Mouse (Mus musculus) kidney, adult 2 months (tissue): ENCODE results near the gene Fam8a1.

Experiments
- CTCF ChIP-seq: fragments of 200-500 bp; conservative IDR thresholded peaks from 2 replicates; pipeline ENCODE4 v1.5.1; 2011; ENCODE audit warnings: low read depth, mild to moderate bottlenecking, control low read depth, low read length, moderate library complexity, mixed read lengths; ENCODE audit not compliant: insufficient read depth, insufficient read length
- POLR2A ChIP-seq: fragments of 200-500 bp; IDR thresholded peaks from one replicate; pipeline ENCODE4 v1.6.1; 2011; ENCODE audit warnings: low read depth, low read length, control low read depth

DNA sequence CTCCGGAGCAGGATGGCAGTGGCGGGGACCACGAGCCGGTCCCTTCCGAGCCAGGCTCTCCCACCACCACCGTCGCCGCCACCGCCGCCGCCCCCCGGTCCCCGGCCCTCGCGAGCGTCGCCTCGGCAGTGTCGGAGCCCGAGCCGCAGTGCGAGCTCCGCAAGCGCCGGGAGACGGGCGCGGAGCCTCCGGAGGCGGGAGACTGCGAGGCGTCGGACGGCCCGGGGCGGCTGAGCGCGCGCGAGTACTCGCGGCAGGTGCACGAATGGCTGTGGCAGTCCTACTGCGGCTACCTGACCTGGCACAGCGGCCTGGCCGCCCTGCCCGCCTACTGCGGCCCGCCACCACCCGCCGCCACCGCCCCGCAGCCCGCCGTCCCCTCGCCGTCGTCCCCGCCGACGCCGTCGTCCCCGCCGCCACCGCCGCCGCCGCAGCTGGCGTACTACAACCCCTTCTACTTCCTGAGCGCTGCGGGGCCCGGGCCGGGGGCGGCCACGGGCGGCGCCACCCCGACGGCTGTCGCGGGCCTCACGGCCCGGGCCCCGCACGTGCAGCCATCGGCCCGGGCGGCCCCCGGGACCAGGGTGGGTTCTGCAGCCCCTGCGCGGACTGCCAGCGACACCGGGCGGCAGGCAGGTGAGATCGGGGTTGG lies 424 bp downstream of the Fam8a1 start:
- TF ChIP-seq CTCF, result no peak
- TF ChIP-seq POLR2A, result no peak
